Mouse (Mus musculus) bone marrow, adult 2 months (tissue): ENCODE data around the gene Clba1.

ENCODE experiments used
- CTCF ChIP-seq: fragments of 200-500 bp; IDR thresholded peaks from 2 replicates; pipeline ENCODE4 v1.5.1; 2011; ENCODE audit warnings: low read length, control low read depth; ENCODE audit not compliant: control insufficient read depth, insufficient read depth
- POLR2A ChIP-seq: fragments of 200-500 bp; IDR thresholded peaks from 2 replicates; pipeline ENCODE4 v1.6.1; 2011; ENCODE audit warnings: low read depth, mild to moderate bottlenecking, control low read depth, low read length, borderline replicate concordance; ENCODE audit not compliant: control insufficient read depth

DNA sequence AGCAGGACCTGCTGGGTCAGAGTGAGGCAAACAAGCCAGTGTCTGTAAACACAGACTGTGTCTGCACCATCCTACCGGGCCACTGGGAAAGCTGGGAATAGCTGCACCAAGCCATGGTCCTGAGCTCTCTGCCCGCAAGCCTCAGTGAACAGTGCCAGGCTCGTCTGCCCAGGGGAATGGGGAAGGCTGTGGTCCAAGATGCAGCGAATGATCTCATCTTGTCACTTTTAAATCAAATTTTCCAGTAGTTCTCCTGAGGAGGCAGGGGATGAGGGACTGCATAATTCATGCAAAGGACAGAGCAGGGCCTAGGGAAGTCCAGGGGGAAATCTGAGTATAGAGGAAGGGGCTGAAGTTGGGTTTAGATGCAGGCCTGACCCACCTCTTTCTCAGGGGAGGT is 941 bp upstream of the Clba1 start:
- no peak for TF ChIP-seq CTCF
- no peak for TF ChIP-seq POLR2A
